Mouse (Mus musculus) heart, adult 2 months (tissue): ENCODE measurements at regions not wholly inside any gene's neighbourhood (a gene's known extent, or its start where the extent isn't known, plus 50 kb on each side); places are given as distances from the start of the nearest gene placed in this dataset.
A peak's percentile ranks its signal among the peaks of the same experiment; 100 is the strongest.

Experiments used
- CTCF ChIP-seq: fragments of 200-600 bp; IDR thresholded peaks from 2 replicates; pipeline ENCODE4 v1.8.1; 2022; ENCODE audit warnings: antibody characterized with exemption, mild to moderate bottlenecking, moderate library complexity
- EP300 ChIP-seq: fragments of 200-500 bp; IDR thresholded peaks from 2 replicates; pipeline ENCODE4 v1.6.1; 2011; ENCODE audit warnings: low read depth, low read length, control low read depth; ENCODE audit not compliant: insufficient read depth

DNA sequence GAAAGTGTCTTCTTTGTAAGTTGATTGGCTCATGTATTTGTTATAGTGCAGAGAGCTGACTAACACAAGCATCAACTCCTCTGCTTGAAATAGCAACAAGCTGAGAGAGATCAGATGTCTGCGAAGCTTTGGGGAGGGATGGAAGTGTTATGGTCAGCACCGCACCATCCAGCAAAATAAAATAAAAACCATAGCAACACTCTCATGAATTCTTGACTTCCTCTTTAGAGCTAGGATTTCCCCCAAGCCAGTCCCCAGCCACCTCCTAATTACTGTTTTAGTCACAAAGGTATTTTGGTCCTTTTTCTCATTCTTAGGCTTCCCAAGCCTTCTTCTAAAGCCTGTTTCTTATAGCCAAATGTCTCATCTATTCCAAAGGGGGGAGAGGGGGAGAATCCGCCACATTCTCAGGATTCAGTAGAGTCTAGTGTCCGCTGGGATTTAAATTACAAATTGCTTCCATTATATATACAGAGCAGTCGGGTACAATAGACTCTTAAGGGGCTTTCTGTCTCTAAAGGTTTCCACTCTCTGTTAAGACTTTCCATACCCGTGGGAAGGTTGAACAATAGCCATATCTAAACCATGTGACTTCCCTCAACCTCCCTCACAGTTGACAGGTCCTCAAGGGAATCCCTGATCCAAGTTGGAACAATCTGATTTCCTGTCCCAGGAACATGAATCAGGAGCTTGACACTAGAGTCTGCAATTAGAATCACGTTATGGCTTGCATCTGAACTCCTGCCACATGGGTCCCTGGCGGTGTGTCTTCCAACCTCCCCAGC, 386.7 kb downstream of the Rapgef2 start:
- TF ChIP-seq EP300, result no peak
- 0 out of 2 replicates have a peak, but pooled peaks have one; percentile 6 for TF ChIP-seq CTCF
